Mouse (Mus musculus): ENCODE data around the gene Btbd9.

GRCm38 (mm10) chr17:30212647-30213046, 363.6 kb downstream of the Btbd9 start:
- TF ChIP-seq CTCF (IDR thresholded peaks at IDR 0.05; ENCODE audit: low read depth, low read length), result no peak
- TF ChIP-seq POLR2A (IDR thresholded peaks at IDR 0.05; ENCODE audit: extremely low read depth, insufficient read depth, low read length), result no peak
